Mouse (Mus musculus): Measurements from ENCODE around the gene S100a5. TPM values are rescaled to one million over a fixed set of nuclear protein-coding genes. Genes with fewer than 3 reads are reported as not detected.

Gene S100a5
- polyA plus RNA-seq, 1 experiment from 2014 or later, result not detected

DNA sequence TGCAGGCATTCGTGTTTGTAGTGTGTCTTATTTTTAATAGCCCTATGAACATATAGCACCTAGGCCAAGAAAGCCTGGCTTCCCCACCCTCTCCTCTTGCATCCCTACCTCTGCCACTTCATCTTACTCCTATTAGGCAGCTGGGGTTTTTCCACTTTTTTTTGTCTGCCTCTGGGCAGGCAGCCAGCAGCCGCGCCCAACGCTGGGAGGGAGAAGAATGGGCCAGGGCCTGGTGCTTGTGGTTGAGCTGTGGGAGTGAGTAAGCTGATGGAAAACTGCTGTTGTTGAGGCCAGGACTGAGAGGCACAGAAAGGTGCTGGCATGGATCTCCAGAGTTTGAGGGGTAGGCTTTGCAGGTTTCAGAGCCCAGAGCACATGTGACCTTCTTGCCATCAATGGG is 3.9 kb upstream of the S100a5 start:
- Histone ChIP-seq H3K27me3 (ENCODE audit: control insufficient read depth, insufficient read depth, low read length) (no peaks in the 10 kb centered on the region), H3K36me3 (ENCODE audit: control insufficient read depth, insufficient read depth, low read length) (no peaks in the 10 kb centered on the region), H3K4me1 (replicated peaks; ENCODE audit: control insufficient read depth, insufficient read depth, low read length) (no peaks in the 10 kb centered on the region; the same call in 1 of the 2 replicates), H3K4me2 (ENCODE audit: low read depth, low read length, severe bottlenecking) (no peak overlapping the region), H3K9ac (ENCODE audit: low read length) (no peak overlapping the region), H3K4me3 (ENCODE audit: low read depth, low read length) (no peak overlapping the region), H3K9me3 (ENCODE audit: control insufficient read depth, low read length) (no peaks in the 10 kb centered on the region), H3K27ac (ENCODE audit: low read depth, low read length) (no peak overlapping the region)
- DNase-seq (ENCODE audit: low spot score) (no peak), ATAC-seq (replicated peaks; ENCODE audit: low FRiP score) (peak; percentile 56; the same call in 1 of the 2 replicates)
- 73% methylated on average over 4 of the region's 4 CpGs for WGBS

DNA sequence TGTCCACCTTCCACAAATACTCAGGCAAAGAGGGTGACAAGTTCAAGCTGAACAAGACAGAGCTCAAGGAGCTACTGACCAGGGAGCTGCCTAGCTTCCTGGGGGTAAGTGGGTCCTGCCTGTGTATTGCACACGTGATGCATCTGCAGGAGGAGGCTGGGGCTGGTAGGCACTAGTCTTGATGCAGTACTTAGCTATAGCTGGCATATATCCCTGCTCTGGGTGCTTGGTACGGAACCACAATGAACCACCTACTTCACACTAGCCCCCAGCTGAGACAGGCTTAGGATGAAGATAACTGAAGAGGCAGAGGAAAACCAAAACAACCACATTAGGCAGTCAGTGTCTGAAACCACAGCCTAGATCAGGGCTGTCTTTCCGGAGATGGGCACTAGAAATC is 3.3 kb upstream of the S100a5 start:
- Histone ChIP-seq H3K27ac (ENCODE audit: low read depth, low read length) (no peak overlapping the region), H3K4me1 (replicated peaks; ENCODE audit: control insufficient read depth, insufficient read depth, low read length) (no peaks in the 10 kb centered on the region; the same call in 1 of the 2 replicates), H3K4me2 (ENCODE audit: low read depth, low read length, severe bottlenecking) (no peak overlapping the region), H3K36me3 (ENCODE audit: control insufficient read depth, insufficient read depth, low read length) (no peaks in the 10 kb centered on the region), H3K4me3 (ENCODE audit: low read depth, low read length) (no peak overlapping the region), H3K9me3 (ENCODE audit: control insufficient read depth, low read length) (no peaks in the 10 kb centered on the region), H3K9ac (ENCODE audit: low read length) (no peak overlapping the region), H3K27me3 (ENCODE audit: control insufficient read depth, insufficient read depth, low read length) (no peaks in the 10 kb centered on the region)
- DNase-seq (ENCODE audit: low spot score) (no peak), ATAC-seq (replicated peaks; ENCODE audit: low FRiP score) (no peak)
- WGBS, result 77% methylated on average over 3 of the region's 3 CpGs

- H3K9me3 ChIP-seq (ENCODE audit: control insufficient read depth, low read length), result no peaks in the 10 kb centered on the region
- H3K27ac ChIP-seq (ENCODE audit: low read depth, low read length), result no peak overlapping the region
- no peak overlapping the region for H3K4me3 ChIP-seq (ENCODE audit: low read depth, low read length)
- H3K36me3 ChIP-seq (ENCODE audit: control insufficient read depth, insufficient read depth, low read length), result no peaks in the 10 kb centered on the region
- no peak overlapping the region for H3K4me2 ChIP-seq (ENCODE audit: low read depth, low read length, severe bottlenecking)
- no peaks in the 10 kb centered on the region; the same call in 1 of the 2 replicates for H3K4me1 ChIP-seq (replicated peaks; ENCODE audit: control insufficient read depth, insufficient read depth, low read length)
- H3K27me3 ChIP-seq (ENCODE audit: control insufficient read depth, insufficient read depth, low read length), result no peaks in the 10 kb centered on the region
- DNase-seq (ENCODE audit: low spot score) (no peak), ATAC-seq (replicated peaks; ENCODE audit: low FRiP score) (no peak)
- WGBS, result 84% methylated on average over 2 of the region's 2 CpGs
- H3K9ac ChIP-seq (ENCODE audit: low read length), result no peak overlapping the region
These were observed 2.6 kb upstream of the S100a5 start for GRCm38 (mm10) chr3:90605736-90606135.

DNA sequence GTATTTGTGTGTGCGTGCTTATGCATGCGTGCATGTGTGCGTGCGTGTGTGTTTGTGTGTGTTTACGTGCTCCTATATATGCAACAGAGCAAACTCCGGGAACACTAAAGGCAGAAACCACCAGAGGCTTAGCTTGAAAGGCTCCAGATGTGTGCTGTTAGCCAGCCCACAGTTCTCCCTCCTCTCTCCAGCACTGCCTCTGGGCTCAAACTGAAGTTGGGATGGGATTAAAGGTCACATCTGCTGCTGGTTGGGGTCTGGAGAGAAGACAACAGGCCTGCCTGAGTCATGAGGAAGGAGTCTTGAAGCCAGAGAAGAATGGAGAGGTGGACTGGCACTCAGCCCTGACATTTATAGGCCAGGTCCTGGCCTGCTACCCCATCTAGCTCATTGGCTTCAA is 2.1 kb upstream of the S100a5 start:
- no peaks in the 10 kb centered on the region for H3K36me3 ChIP-seq (ENCODE audit: control insufficient read depth, insufficient read depth, low read length)
- no peak overlapping the region for H3K9ac ChIP-seq (ENCODE audit: low read length)
- ATAC-seq (replicated peaks; ENCODE audit: low FRiP score) (no peak), DNase-seq (ENCODE audit: low spot score) (no peak)
- H3K9me3 ChIP-seq (ENCODE audit: control insufficient read depth, low read length), result no peaks in the 10 kb centered on the region
- no peaks in the 10 kb centered on the region; the same call in 1 of the 2 replicates for H3K4me1 ChIP-seq (replicated peaks; ENCODE audit: control insufficient read depth, insufficient read depth, low read length)
- 78% methylated on average over 6 of the region's 6 CpGs for WGBS
- no peak overlapping the region for H3K4me2 ChIP-seq (ENCODE audit: low read depth, low read length, severe bottlenecking)
- H3K27ac ChIP-seq (ENCODE audit: low read depth, low read length), result no peak overlapping the region
- no peak overlapping the region for H3K4me3 ChIP-seq (ENCODE audit: low read depth, low read length)
- no peaks in the 10 kb centered on the region for H3K27me3 ChIP-seq (ENCODE audit: control insufficient read depth, insufficient read depth, low read length)

GRCm38 (mm10) chr3:90607361-90607760 is 962 bp upstream of the S100a5 start:
- H3K36me3 ChIP-seq (ENCODE audit: control insufficient read depth, insufficient read depth, low read length), result no peaks in the 10 kb centered on the region
- no peaks in the 10 kb centered on the region for H3K27me3 ChIP-seq (ENCODE audit: control insufficient read depth, insufficient read depth, low read length)
- H3K4me3 ChIP-seq (ENCODE audit: low read depth, low read length), result no peak overlapping the region
- no peak overlapping the region for H3K9ac ChIP-seq (ENCODE audit: low read length)
- H3K4me2 ChIP-seq (ENCODE audit: low read depth, low read length, severe bottlenecking), result no peak overlapping the region
- no peaks in the 10 kb centered on the region for H3K9me3 ChIP-seq (ENCODE audit: control insufficient read depth, low read length)
- ATAC-seq (replicated peaks; ENCODE audit: low FRiP score) (no peak), DNase-seq (ENCODE audit: low spot score) (no peak)
- no peaks in the 10 kb centered on the region; the same call in 1 of the 2 replicates for H3K4me1 ChIP-seq (replicated peaks; ENCODE audit: control insufficient read depth, insufficient read depth, low read length)
- no peak overlapping the region for H3K27ac ChIP-seq (ENCODE audit: low read depth, low read length)
- 92% methylated on average over 3 of the region's 3 CpGs for WGBS

- H3K4me3 ChIP-seq (ENCODE audit: low read depth, low read length), result no peak overlapping the region
- H3K4me1 ChIP-seq (replicated peaks; ENCODE audit: control insufficient read depth, insufficient read depth, low read length), result peaks cover 5% of the 10 kb centered on the region; the same call in 1 of the 2 replicates
- DNase-seq (ENCODE audit: low spot score) (no peak), ATAC-seq (replicated peaks; ENCODE audit: low FRiP score) (no peak)
- H3K4me2 ChIP-seq (ENCODE audit: low read depth, low read length, severe bottlenecking), result no peak overlapping the region
- no peaks in the 10 kb centered on the region for H3K9me3 ChIP-seq (ENCODE audit: control insufficient read depth, low read length)
- no peak overlapping the region for H3K9ac ChIP-seq (ENCODE audit: low read length)
- no peaks in the 10 kb centered on the region; the same call in 1 of the 2 replicates for H3K27me3 ChIP-seq (ENCODE audit: control insufficient read depth, insufficient read depth, low read length)
- no peak overlapping the region for H3K27ac ChIP-seq (ENCODE audit: low read depth, low read length)
- no peaks in the 10 kb centered on the region for H3K36me3 ChIP-seq (ENCODE audit: control insufficient read depth, insufficient read depth, low read length)
These were observed 779 bp downstream of the S100a5 start for GRCm38 (mm10) chr3:90609102-90609501.

GRCm38 (mm10) chr3:90611494-90611893 is 3.2 kb downstream of the S100a5 start:
- H3K9me3 ChIP-seq (ENCODE audit: control insufficient read depth, low read length), result no peaks in the 10 kb centered on the region
- no peak for ATAC-seq (replicated peaks; ENCODE audit: low FRiP score)
- WGBS, result 84% methylated on average over 3 of the region's 3 CpGs

DNA sequence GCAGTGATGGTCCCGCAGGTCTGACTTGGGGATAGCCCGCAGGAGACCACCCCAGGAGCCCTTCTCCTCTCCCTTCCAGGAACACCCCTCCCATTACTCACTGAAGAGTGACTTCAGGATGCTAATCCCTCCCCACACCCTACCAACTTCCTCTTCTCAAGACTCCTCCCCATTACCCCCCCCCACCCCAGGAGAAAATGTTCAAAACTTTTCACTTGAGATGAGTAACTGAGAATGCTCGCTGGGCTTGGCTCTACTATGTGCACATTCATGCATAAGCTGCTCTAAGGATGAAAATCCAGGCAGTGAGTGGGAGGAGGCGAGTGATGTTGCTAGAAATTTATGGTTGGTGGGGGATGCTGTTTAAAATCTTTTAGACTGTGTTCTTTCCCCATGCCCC is 3.7 kb downstream of the S100a5 start:
- Histone ChIP-seq H3K27me3 (ENCODE audit: control insufficient read depth, insufficient read depth, low read length) (no peaks in the 10 kb centered on the region; the same call in 1 of the 2 replicates), H3K9me3 (ENCODE audit: control insufficient read depth, low read length) (no peaks in the 10 kb centered on the region), H3K36me3 (ENCODE audit: control insufficient read depth, insufficient read depth, low read length) (no peaks in the 10 kb centered on the region), H3K27ac (ENCODE audit: low read depth, low read length) (no peak overlapping the region), H3K9ac (ENCODE audit: low read length) (no peak overlapping the region), H3K4me3 (ENCODE audit: low read depth, low read length) (no peak overlapping the region), H3K4me2 (ENCODE audit: low read depth, low read length, severe bottlenecking) (no peak overlapping the region), H3K4me1 (replicated peaks; ENCODE audit: control insufficient read depth, insufficient read depth, low read length) (peaks cover 5% of the 10 kb centered on the region; the same call in 1 of the 2 replicates)
- ATAC-seq (replicated peaks; ENCODE audit: low FRiP score) (no peak), DNase-seq (ENCODE audit: low spot score) (no peak)
- 74% methylated on average over 4 of the region's 4 CpGs for WGBS

More at GRCm38 (mm10) chr3:90611494-90611893, 3.2 kb downstream of the S100a5 start:
- H3K27ac ChIP-seq (ENCODE audit: low read depth, low read length), result no peak overlapping the region
- H3K27me3 ChIP-seq (ENCODE audit: control insufficient read depth, insufficient read depth, low read length), result no peaks in the 10 kb centered on the region; the same call in 1 of the 2 replicates
- H3K4me3 ChIP-seq (ENCODE audit: low read depth, low read length), result no peak overlapping the region
- H3K36me3 ChIP-seq (ENCODE audit: control insufficient read depth, insufficient read depth, low read length), result no peaks in the 10 kb centered on the region
- H3K4me1 ChIP-seq (replicated peaks; ENCODE audit: control insufficient read depth, insufficient read depth, low read length), result peaks cover 5% of the 10 kb centered on the region; the same call in 1 of the 2 replicates
- H3K9ac ChIP-seq (ENCODE audit: low read length), result no peak overlapping the region
- H3K4me2 ChIP-seq (ENCODE audit: low read depth, low read length, severe bottlenecking), result no peak overlapping the region
- DNase-seq (ENCODE audit: low spot score), result no peak

GRCm38 (mm10) chr3:90612728-90613291 is 4.5 kb downstream of the S100a5 start, which contains the start of gene S100a6:
TSS of gene S100a6 (plus strand) at chr3:90612882.
- no peaks in the 10 kb centered on the region; the same call in 1 of the 2 replicates for H3K27me3 ChIP-seq (ENCODE audit: control insufficient read depth, insufficient read depth, low read length)
- peaks cover 5% of the 10 kb centered on the region; the same call in 1 of the 2 replicates for H3K4me1 ChIP-seq (replicated peaks; ENCODE audit: control insufficient read depth, insufficient read depth, low read length)
- WGBS, result under 1% methylated on average over 23 of the region's 23 CpGs
- peak within 1 kb of the TSS; percentile 48 for H3K9ac ChIP-seq (ENCODE audit: low read length)
- ATAC-seq (replicated peaks; ENCODE audit: low FRiP score), result peak; percentile 77
- DNase-seq (ENCODE audit: low spot score), result peak; percentile 78
- H3K9me3 ChIP-seq (ENCODE audit: control insufficient read depth, low read length), result peaks cover 3% of the 10 kb centered on the region; the same call in 1 of the 2 replicates
- no peak within 1 kb of the TSS for H3K27ac ChIP-seq (ENCODE audit: low read depth, low read length)
- H3K36me3 ChIP-seq (ENCODE audit: control insufficient read depth, insufficient read depth, low read length), result no peaks in the 10 kb centered on the region
- peak within 1 kb of the TSS; percentile 28 for H3K4me3 ChIP-seq (ENCODE audit: low read depth, low read length)
- peak within 1 kb of the TSS; percentile 71 for H3K4me2 ChIP-seq (ENCODE audit: low read depth, low read length, severe bottlenecking)

Measured in forebrain, embryonic 11.5 days (tissue).